Comparison of ENCODE assay signal across 13 mouse cellular contexts in genomic region chr11:93829971-93830370, GRCm38 (mm10). TPM values are rescaled to one million over a fixed set of nuclear protein-coding genes. Genes with fewer than 3 reads are reported as not detected.
DNase-seq lines count a peak whose midpoint lies in the region; ATAC-seq and TF ChIP-seq lines count a peak whose summit lies in the region.
"Had no signal": no experiment of that assay in that cellular context is flagged by ENCODE, and none has a peak within 500 bp of the region (broad histone marks: within the 10 kb centered on the region; RNA-seq: fewer than 3 reads in every experiment).

No protein-coding gene starts in this region.

- H3K4me1 ChIP-seq in stomach, embryonic 14.5 days (ENCODE audit: control insufficient read depth, insufficient read depth, low read length) = no peaks in the 10 kb centered on the region
- H3K4me1 ChIP-seq in stomach, postnatal 0 days (replicated peaks; ENCODE audit: control insufficient read depth, insufficient read depth) = no peaks in the 10 kb centered on the region
- peaks cover 17% of the 10 kb centered on the region for H3K4me1 ChIP-seq in hindbrain, embryonic 16.5 days (ENCODE audit: control insufficient read depth, insufficient read depth, low read depth, low read length)
- H3K4me1 ChIP-seq: kidney, embryonic 15.5 days; limb, embryonic 13.5 days; lung, embryonic 15.5 days had no signal

- WGBS in stomach, embryonic 14.5 days = 93% methylated on average over 8 of the region's 8 CpGs
- WGBS in stomach, postnatal 0 days = 76% methylated on average over 8 of the region's 8 CpGs
- 65% methylated on average over 8 of the region's 8 CpGs for WGBS in hindbrain, embryonic 16.5 days

- ATAC-seq in stomach, embryonic 14.5 days (ENCODE audit: insufficient number of reproducible peaks, insufficient read depth, low FRiP score, low read depth) = 0 out of 2 replicates have a peak, but pooled peaks have one; percentile 33
- no peak for ATAC-seq in stomach, postnatal 0 days (ENCODE audit: low FRiP score, low TSS enrichment)
- ATAC-seq in hindbrain, embryonic 16.5 days = peak; percentile 68
- ATAC-seq: activated CD4-positive, CD25-positive, alpha-beta regulatory T cell, adult 4 months had no signal

- no peak overlapping the region for H3K27ac ChIP-seq in stomach, embryonic 14.5 days (ENCODE audit: low read length)
- H3K27ac ChIP-seq in stomach, postnatal 0 days (replicated peaks) = no peak overlapping the region
- H3K27ac ChIP-seq in hindbrain, embryonic 16.5 days (ENCODE audit: low read depth, low read length) = peak overlapping the region; percentile 75
- H3K27ac ChIP-seq: kidney, embryonic 15.5 days; limb, embryonic 13.5 days; lung, embryonic 15.5 days had no signal

- TF ChIP-seq CTCF in stomach, postnatal 0 days (IDR thresholded peaks at IDR 0.05; ENCODE audit: low read depth) = no peak

- H3K27me3 ChIP-seq in stomach, embryonic 14.5 days (ENCODE audit: control insufficient read depth, insufficient read depth, low read length) = no peaks in the 10 kb centered on the region
- H3K27me3 ChIP-seq in stomach, postnatal 0 days (ENCODE audit: control insufficient read depth, insufficient read depth, low read length) = no peaks in the 10 kb centered on the region
- H3K27me3 ChIP-seq in hindbrain, embryonic 16.5 days (replicated peaks; ENCODE audit: control insufficient read depth, insufficient read depth, low read length) = no peaks in the 10 kb centered on the region
- H3K27me3 ChIP-seq: kidney, embryonic 15.5 days; limb, embryonic 13.5 days; lung, embryonic 15.5 days had no signal

- peak; percentile 13 to 25 for DNase-seq in left cerebral cortex, postnatal 14 days (ENCODE audit: low spot score in 2 of 2)
- DNase-seq in left cerebral cortex, adult 9 months (ENCODE audit: low spot score in 2 of 2) = no peak
- DNase-seq in stomach, postnatal 0 days (ENCODE audit: low spot score) = no peak
- no peak for DNase-seq in testis, postnatal 14 days (ENCODE audit: low spot score)
- no peak for DNase-seq in natural killer cell, adult 2 months (ENCODE audit: low spot score in 2 of 2)
- DNase-seq: cerebellum, adult 11 months; thymus, postnatal 25 days had no signal

- H3K9me3 ChIP-seq in stomach, embryonic 14.5 days (ENCODE audit: control insufficient read depth, low read depth, low read length) = no peaks in the 10 kb centered on the region
- no peaks in the 10 kb centered on the region for H3K9me3 ChIP-seq in stomach, postnatal 0 days (ENCODE audit: control insufficient read depth, low read length)
- no peaks in the 10 kb centered on the region for H3K9me3 ChIP-seq in hindbrain, embryonic 16.5 days (ENCODE audit: control insufficient read depth, low read length)
- H3K9me3 ChIP-seq: kidney, embryonic 15.5 days; limb, embryonic 13.5 days; lung, embryonic 15.5 days had no signal

- no peak for TF ChIP-seq EP300 in stomach, postnatal 0 days (optimal IDR thresholded peaks at IDR 0.05)

- H3K4me3 ChIP-seq in stomach, embryonic 14.5 days (ENCODE audit: low read depth, low read length) = no peak overlapping the region
- no peak overlapping the region for H3K4me3 ChIP-seq in stomach, postnatal 0 days (ENCODE audit: low read depth, low read length)
- H3K4me3 ChIP-seq in hindbrain, embryonic 16.5 days (ENCODE audit: low read length) = no peak overlapping the region
- H3K4me3 ChIP-seq: kidney, embryonic 15.5 days; limb, embryonic 13.5 days; lung, embryonic 15.5 days had no signal

- H3K4me2 ChIP-seq in stomach, embryonic 14.5 days (replicated peaks; ENCODE audit: low read depth, low read length) = no peak overlapping the region
- no peak overlapping the region for H3K4me2 ChIP-seq in stomach, postnatal 0 days (replicated peaks; ENCODE audit: low read depth)
- no peak overlapping the region; the same call in 1 of the 2 replicates for H3K4me2 ChIP-seq in hindbrain, embryonic 16.5 days (ENCODE audit: low read length)
- H3K4me2 ChIP-seq: kidney, embryonic 15.5 days; limb, embryonic 13.5 days; lung, embryonic 15.5 days had no signal

- no peaks in the 10 kb centered on the region for H3K36me3 ChIP-seq in stomach, embryonic 14.5 days (ENCODE audit: control insufficient read depth, insufficient read depth, low read length)
- H3K36me3 ChIP-seq in stomach, postnatal 0 days (ENCODE audit: control insufficient read depth, insufficient read depth, low read length) = no peaks in the 10 kb centered on the region
- no peaks in the 10 kb centered on the region for H3K36me3 ChIP-seq in hindbrain, embryonic 16.5 days (ENCODE audit: control insufficient read depth, insufficient read depth, low read length)
- H3K36me3 ChIP-seq: kidney, embryonic 15.5 days; limb, embryonic 13.5 days; lung, embryonic 15.5 days had no signal

- no peak overlapping the region for H3K9ac ChIP-seq in stomach, embryonic 14.5 days (replicated peaks; ENCODE audit: low read depth, low read length)
- H3K9ac ChIP-seq in stomach, postnatal 0 days (ENCODE audit: low read length) = no peak overlapping the region
- no peak overlapping the region for H3K9ac ChIP-seq in hindbrain, embryonic 16.5 days (ENCODE audit: low read depth, low read length)
- H3K9ac ChIP-seq: kidney, embryonic 15.5 days; limb, embryonic 13.5 days; lung, embryonic 15.5 days had no signal

- intact Hi-C loops in left cerebral cortex, postnatal 14 days (cut with DNase I) = no loop called here

RNA-seq across cellular contexts. Expression of gene Utp18, which starts 55.6 kb away (rescaled TPM):
- total RNA-seq in left cerebral cortex, postnatal 14 days (2021) = 10 to 100 TPM; 24.5 to 26.7 TPM
- 24.9 and 30.6 TPM in 2 replicates for polyA plus RNA-seq in stomach, embryonic 14.5 days (2014; fragmentation: Nextera tagmentation; extraction: Ambion mirVana)
- 16.4 and 17.5 TPM in 2 replicates for polyA plus RNA-seq in stomach, postnatal 0 days (2015; fragmentation: Nextera tagmentation; extraction: Ambion mirVana)
- 25.5 and 26.0 TPM in 2 replicates for polyA plus RNA-seq in hindbrain, embryonic 16.5 days (2015; fragmentation: Nextera tagmentation; extraction: Ambion mirVana)

RNA-seq across cellular contexts. Expression of gene Mbtd1, which starts 55.7 kb away (rescaled TPM):
- total RNA-seq in left cerebral cortex, postnatal 14 days (2021) = 10 to 100 TPM; 30.1 to 31.1 TPM
- 30.5 and 31.1 TPM in 2 replicates for polyA plus RNA-seq in stomach, embryonic 14.5 days (2014; fragmentation: Nextera tagmentation; extraction: Ambion mirVana)
- polyA plus RNA-seq in stomach, postnatal 0 days (2015; fragmentation: Nextera tagmentation; extraction: Ambion mirVana) = 8.9 and 9.0 TPM in 2 replicates
- 18.0 and 19.0 TPM in 2 replicates for polyA plus RNA-seq in hindbrain, embryonic 16.5 days (2015; fragmentation: Nextera tagmentation; extraction: Ambion mirVana)

Comparison
In these comparisons a context has a peak if more than half of its experiments do, and no peak if none do; other contexts are left out.
1. DNase-seq: peak in left cerebral cortex, postnatal 14 days (2 of 2); none in left cerebral cortex, adult 9 months (0 of 2), stomach, postnatal 0 days (single experiment), testis, postnatal 14 days (single experiment) and natural killer cell, adult 2 months (0 of 2).